In the genomic region with DNA sequence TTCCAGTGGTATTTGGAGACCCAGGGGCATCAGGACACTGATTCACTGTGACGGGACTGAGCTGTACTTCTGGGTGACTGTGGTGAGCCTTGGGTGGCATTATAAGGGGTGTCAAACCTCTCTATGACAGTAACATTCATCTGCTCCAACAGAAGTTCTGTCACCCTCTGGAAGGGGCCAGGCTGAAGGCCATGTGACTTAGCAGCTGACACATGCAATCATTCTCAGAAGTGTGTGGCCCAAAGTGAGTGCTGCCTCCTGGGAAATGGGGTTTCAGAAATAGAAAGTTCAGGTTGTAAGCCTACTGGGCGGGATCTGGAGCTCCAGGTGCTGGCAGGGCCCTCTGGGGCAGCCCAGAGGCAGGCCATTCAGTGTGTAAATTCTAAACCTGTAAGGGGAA, we compare ENCODE assay signal across 9 mouse cellular contexts. TPM values are rescaled to one million over a fixed set of nuclear protein-coding genes. Genes with fewer than 3 reads are reported as not detected.
DNase-seq lines count a peak whose midpoint lies in the region; ATAC-seq and TF ChIP-seq lines count a peak whose summit lies in the region.
"Had no signal": no experiment of that assay in that cellular context is flagged by ENCODE, and none has a peak within 500 bp of the region (broad histone marks: within the 10 kb centered on the region; RNA-seq: fewer than 3 reads in every experiment).

No protein-coding gene starts in this region.

- no peaks in the 10 kb centered on the region for H3K36me3 ChIP-seq in intestine, embryonic 16.5 days (ENCODE audit: control insufficient read depth, insufficient read depth, low read length)
- H3K36me3 ChIP-seq in intestine, embryonic 15.5 days, result no peaks in the 10 kb centered on the region
- no peaks in the 10 kb centered on the region for H3K36me3 ChIP-seq in CH12.LX (replicated peaks in 1 of 2; ENCODE audit: control insufficient read depth in 1 of 2, insufficient read depth in 1 of 2, low read length in 1 of 2)
- no peaks in the 10 kb centered on the region for H3K36me3 ChIP-seq in embryonic facial prominence, embryonic 14.5 days (ENCODE audit: control insufficient read depth, insufficient read depth, low read length)

- H3K27ac ChIP-seq in intestine, embryonic 16.5 days (ENCODE audit: low read length), result 0 out of 2 replicates have a peak overlapping the region, but pooled peaks have one; percentile 13
- no peak overlapping the region for H3K27ac ChIP-seq in intestine, embryonic 15.5 days
- no peak overlapping the region for H3K27ac ChIP-seq in CH12.LX (ENCODE audit: insufficient read depth, low read depth)
- peak overlapping the region; percentile 88; the same call in 1 of the 2 replicates for H3K27ac ChIP-seq in embryonic facial prominence, embryonic 14.5 days (replicated peaks; ENCODE audit: low read depth, low read length)
- H3K27ac ChIP-seq in left cerebral cortex, adult 2 months, result no peak overlapping the region

- peak; percentile 61 for DNase-seq in CH12.LX (ENCODE audit: extremely low read depth)
- peak; percentile 73 for DNase-seq in embryonic facial prominence, embryonic 14.5 days (ENCODE audit: low spot score)
- DNase-seq in heart, postnatal 4 days, result peak; percentile 41
- DNase-seq in cerebellum, postnatal 14 days, result no peak
- no peak for DNase-seq in layer of hippocampus, postnatal 25 days (ENCODE audit: extremely low spot score in 1 of 2, low spot score in 1 of 2)
- no peak for DNase-seq in left cerebral cortex, adult 2 months (ENCODE audit: extremely low spot score in 1 of 2, low spot score in 2 of 2)
- DNase-seq: cerebellum, adult 11 months had no signal

- H3K4me1 ChIP-seq in intestine, embryonic 16.5 days (ENCODE audit: control insufficient read depth, insufficient read depth, low read length), result peaks cover 19% of the 10 kb centered on the region; the same call in 1 of the 2 replicates
- H3K4me1 ChIP-seq in intestine, embryonic 15.5 days (replicated peaks), result peaks cover 16% of the 10 kb centered on the region
- peaks cover 21 to 51% of the 10 kb centered on the region in 2 experiments for H3K4me1 ChIP-seq in CH12.LX (ENCODE audit: control insufficient read depth in 1 of 2, insufficient read depth in 2 of 2)
- peaks cover 44% of the 10 kb centered on the region for H3K4me1 ChIP-seq in embryonic facial prominence, embryonic 14.5 days (ENCODE audit: control insufficient read depth, insufficient read depth, low read length)

- no peak overlapping the region for H3K9ac ChIP-seq in intestine, embryonic 16.5 days (ENCODE audit: low read depth, low read length)
- no peak overlapping the region for H3K9ac ChIP-seq in intestine, embryonic 15.5 days
- no peak overlapping the region for H3K9ac ChIP-seq in CH12.LX (ENCODE audit: insufficient read depth, low read depth)
- H3K9ac ChIP-seq in embryonic facial prominence, embryonic 14.5 days (ENCODE audit: low read depth, low read length), result peak overlapping the region; percentile 39; the same call in 1 of the 2 replicates

- no peak for TF ChIP-seq CTCF in CH12.LX (conservative IDR thresholded peaks at IDR 0.05 in 1 of 2, IDR thresholded peaks at IDR 0.05 in 1 of 2; ENCODE audit: low read depth in 2 of 2, low read length in 2 of 2)
- TF ChIP-seq CTCF in left cerebral cortex, adult 2 months (IDR thresholded peaks at IDR 0.05), result no peak

- ATAC-seq in intestine, embryonic 16.5 days, result no peak
- ATAC-seq in intestine, embryonic 15.5 days, result no peak
- ATAC-seq in embryonic facial prominence, embryonic 14.5 days (ENCODE audit: low read depth), result no peak; the same call in 1 of the 2 replicates

- H3K4me2 ChIP-seq in intestine, embryonic 16.5 days (ENCODE audit: low read depth, low read length), result no peak overlapping the region
- no peak overlapping the region for H3K4me2 ChIP-seq in intestine, embryonic 15.5 days (replicated peaks)
- H3K4me2 ChIP-seq in CH12.LX (ENCODE audit: insufficient read depth, low read depth, poor library complexity, severe bottlenecking), result no peak overlapping the region
- H3K4me2 ChIP-seq in embryonic facial prominence, embryonic 14.5 days (ENCODE audit: low read depth, low read length), result no peak overlapping the region

- no peak for TF ChIP-seq POLR2A in CH12.LX (IDR thresholded peaks at IDR 0.05; ENCODE audit: low read depth, low read length)

- no peaks in the 10 kb centered on the region for H3K27me3 ChIP-seq in intestine, embryonic 16.5 days (replicated peaks; ENCODE audit: control insufficient read depth, insufficient read depth, low read length)
- H3K27me3 ChIP-seq in intestine, embryonic 15.5 days (replicated peaks), result no peaks in the 10 kb centered on the region
- H3K27me3 ChIP-seq in CH12.LX (replicated peaks), result no peaks in the 10 kb centered on the region
- H3K27me3 ChIP-seq in embryonic facial prominence, embryonic 14.5 days (replicated peaks; ENCODE audit: control insufficient read depth, insufficient read depth, low read length), result no peaks in the 10 kb centered on the region

- H3K79me2 ChIP-seq in CH12.LX (replicated peaks; ENCODE audit: control insufficient read depth, extremely low read depth, insufficient read depth, poor library complexity, severe bottlenecking), result no peaks in the 10 kb centered on the region

- no peak for TF ChIP-seq EP300 in CH12.LX (IDR thresholded peaks at IDR 0.05; ENCODE audit: low read length)

- no peak overlapping the region for H3K4me3 ChIP-seq in intestine, embryonic 16.5 days (ENCODE audit: low read length)
- no peak overlapping the region for H3K4me3 ChIP-seq in intestine, embryonic 15.5 days (replicated peaks)
- H3K4me3 ChIP-seq in CH12.LX (replicated peaks in 1 of 3; ENCODE audit: low read depth in 2 of 3, low read length in 2 of 3, poor library complexity in 1 of 3), result no peak overlapping the region
- no peak overlapping the region for H3K4me3 ChIP-seq in embryonic facial prominence, embryonic 14.5 days (ENCODE audit: low read depth, low read length)
- no peak overlapping the region for H3K4me3 ChIP-seq in left cerebral cortex, adult 2 months

- no peaks in the 10 kb centered on the region for H3K9me3 ChIP-seq in intestine, embryonic 16.5 days (ENCODE audit: control insufficient read depth, low read length)
- no peaks in the 10 kb centered on the region for H3K9me3 ChIP-seq in intestine, embryonic 15.5 days
- no peaks in the 10 kb centered on the region for H3K9me3 ChIP-seq in CH12.LX (replicated peaks; ENCODE audit: low read length)
- H3K9me3 ChIP-seq in embryonic facial prominence, embryonic 14.5 days (ENCODE audit: control insufficient read depth, low read length), result no peaks in the 10 kb centered on the region

- 76% methylated on average over 2 of the region's 2 CpGs for WGBS in intestine, embryonic 16.5 days
- WGBS in intestine, embryonic 15.5 days, result 79% methylated on average over 2 of the region's 2 CpGs
- WGBS in embryonic facial prominence, embryonic 14.5 days, result 60% methylated on average over 2 of the region's 2 CpGs

- no peak for TF ChIP-seq RAD21 in CH12.LX (IDR thresholded peaks at IDR 0.05; ENCODE audit: low read depth, low read length)

- in situ Hi-C loops in CH12.LX (cut with MboI; ENCODE audit: low pct_ligation_motif_present, low pct_unique_long_range_greater_than_20kb, low sequenced_read_pairs), result no loop called here

- dilution Hi-C loops in CH12.LX (cut with MboI; ENCODE audit: extremely low pct_ligation_motif_present, extremely low pct_unique_long_range_greater_than_20kb, low sequenced_read_pairs), result no loop called here

- intact Hi-C loops in left cerebral cortex, adult 2 months (cut with DNase I), result loop anchor here (2.0 kb wide), 1 partner anchor 51 kb away; no protein-coding TSS in a partner anchor

TF ChIP-seq in CH12.LX, 34 proteins besides CTCF, POLR2A, EP300 and RAD21:
- TF ChIP-seq ETS1 (conservative IDR thresholded peaks at IDR 0.05; ENCODE audit: low read depth, low read length), result peak; percentile 87
- TF ChIP-seq USF1 (IDR thresholded peaks at IDR 0.05; ENCODE audit: low read depth, low read length), result peak; percentile 49
- no peak for TF ChIP-seq CHD1 (IDR thresholded peaks at IDR 0.05; ENCODE audit: low read depth, low read length)
- peak; percentile 42; the same call in 1 of the 2 replicates for TF ChIP-seq SIN3A (IDR thresholded peaks at IDR 0.05; ENCODE audit: low read length)
- TF ChIP-seq JUN (IDR thresholded peaks at IDR 0.05; ENCODE audit: insufficient read depth, low read depth, low read length), result no peak
- TF ChIP-seq TCF12 (IDR thresholded peaks at IDR 0.05; ENCODE audit: low read depth, low read length), result peak; percentile 51; the same call in 1 of the 2 replicates
- TF ChIP-seq GABPA (IDR thresholded peaks at IDR 0.05; ENCODE audit: insufficient replicate concordance, low read depth, low read length), result no peak
- TF ChIP-seq UBTF (IDR thresholded peaks at IDR 0.05; ENCODE audit: low read depth, low read length), result no peak
- peak; percentile 70 for TF ChIP-seq MAX (IDR thresholded peaks at IDR 0.05; ENCODE audit: low read length)
- peak; percentile 79 for TF ChIP-seq MEF2A (IDR thresholded peaks at IDR 0.05; ENCODE audit: borderline replicate concordance, low read depth, low read length)
- 0 out of 2 replicates have a peak, but pooled peaks have one; percentile 29 for TF ChIP-seq MXI1 (IDR thresholded peaks at IDR 0.05; ENCODE audit: low read depth, low read length)
- TF ChIP-seq USF2 (conservative IDR thresholded peaks at IDR 0.05; ENCODE audit: low read depth, low read length), result peak; percentile 35
- peak; percentile 88 for TF ChIP-seq BHLHE40 (IDR thresholded peaks at IDR 0.05; ENCODE audit: low read depth, low read length)
- no peak for TF ChIP-seq CHD2 (IDR thresholded peaks at IDR 0.05; ENCODE audit: low read length)

RNA-seq across cellular contexts. Expression of a gene that starts 26.1 kb away (rescaled TPM):
- 11.5 and 11.9 TPM in 2 replicates for polyA plus RNA-seq in intestine, embryonic 16.5 days (2015; fragmentation: Nextera tagmentation; extraction: Ambion mirVana)
- 14.1 and 16.1 TPM in 2 replicates for polyA plus RNA-seq in intestine, embryonic 15.5 days (2015; fragmentation: Nextera tagmentation; extraction: Ambion mirVana)
- total RNA-seq in CH12.LX (2012; rRNA removed) (20.2 and 28.6 TPM in 2 replicates), CH12.LX (2014; rRNA removed) (30.3 and 31.2 TPM in 2 replicates)
- polyA plus RNA-seq in CH12.LX (2012; ENCODE audit: insufficient read length, low read depth), result 17.8 and 19.9 TPM in 2 replicates
- polyA plus RNA-seq in embryonic facial prominence, embryonic 14.5 days (2014; fragmentation: Nextera tagmentation; extraction: Ambion mirVana), result 10.6 and 10.7 TPM in 2 replicates
- total RNA-seq in heart, postnatal 4 days (2021), result 10 to 100 TPM; 98.2 to 100.0 TPM
- 10 to 100 TPM; 55.4 to 59.0 TPM for total RNA-seq in layer of hippocampus, postnatal 25 days (2021)
- total RNA-seq in left cerebral cortex, adult 2 months (2021), result 10 to 100 TPM; 63.9 to 78.4 TPM

Comparison
In these comparisons a context has a peak if more than half of its experiments do, and no peak if none do; other contexts are left out.
1. H3K27ac ChIP-seq: peak in intestine, embryonic 16.5 days (single experiment) and embryonic facial prominence, embryonic 14.5 days (single experiment); none in intestine, embryonic 15.5 days (single experiment), CH12.LX (single experiment) and left cerebral cortex, adult 2 months (single experiment).
2. DNase-seq: peak in CH12.LX (single experiment), embryonic facial prominence, embryonic 14.5 days (single experiment) and heart, postnatal 4 days (single experiment); none in cerebellum, postnatal 14 days (0 of 2), layer of hippocampus, postnatal 25 days (0 of 2) and left cerebral cortex, adult 2 months (0 of 2).